Mouse (Mus musculus): ENCODE measurements around the gene Ndufb4. TPM values are rescaled to one million over a fixed set of nuclear protein-coding genes. Genes with fewer than 3 reads are reported as not detected.

Ndufb4 gene
- polyA plus RNA-seq, 1 experiment from 2014 or later: 48.9 TPM

GRCm38 (mm10) chr16:37687301-37687980 lies 33.2 kb upstream of the Ndufb4 start:
- H3K9ac ChIP-seq: no peak overlapping the region
- H3K36me3 ChIP-seq: no peaks in the 10 kb centered on the region
- no peak overlapping the region for H3K4me2 ChIP-seq (replicated peaks)
- no peaks in the 10 kb centered on the region for H3K27me3 ChIP-seq
- WGBS: 37% methylated on average over 14 of the region's 14 CpGs
- H3K4me1 ChIP-seq: peaks cover 62% of the 10 kb centered on the region
- peak overlapping the region; percentile 63; the same call in 1 of the 2 replicates for H3K27ac ChIP-seq (replicated peaks)
- H3K4me3 ChIP-seq (replicated peaks): no peak overlapping the region
- no peak for ATAC-seq (ENCODE audit: insufficient number of reproducible peaks, low FRiP score, low TSS enrichment, low read depth)
- H3K9me3 ChIP-seq (replicated peaks): no peaks in the 10 kb centered on the region

GRCm38 (mm10) chr16:37686834-37687233 lies 32.6 kb upstream of the Ndufb4 start:
- no peak overlapping the region for H3K27ac ChIP-seq (replicated peaks)
- H3K9me3 ChIP-seq (replicated peaks): no peaks in the 10 kb centered on the region
- H3K27me3 ChIP-seq: no peaks in the 10 kb centered on the region
- no peak for ATAC-seq (ENCODE audit: insufficient number of reproducible peaks, low FRiP score, low TSS enrichment, low read depth)
- H3K36me3 ChIP-seq: no peaks in the 10 kb centered on the region
- peaks cover 62% of the 10 kb centered on the region for H3K4me1 ChIP-seq
- H3K9ac ChIP-seq: no peak overlapping the region
- no peak overlapping the region for H3K4me2 ChIP-seq (replicated peaks)
- 66% methylated on average over 12 of the region's 12 CpGs for WGBS
- H3K4me3 ChIP-seq (replicated peaks): no peak overlapping the region

- Histone ChIP-seq H3K9me3 (replicated peaks) (no peaks in the 10 kb centered on the region), H3K4me2 (replicated peaks) (no peak overlapping the region), H3K4me3 (replicated peaks) (no peak overlapping the region), H3K9ac (no peak overlapping the region), H3K27me3 (no peaks in the 10 kb centered on the region), H3K4me1 (peaks cover 60% of the 10 kb centered on the region), H3K36me3 (no peaks in the 10 kb centered on the region), H3K27ac (replicated peaks) (peak overlapping the region; percentile 90)
- 62% methylated on average over 6 of the region's 6 CpGs for WGBS
- no peak for ATAC-seq (ENCODE audit: insufficient number of reproducible peaks, low FRiP score, low TSS enrichment, low read depth)
These were observed 31.8 kb upstream of the Ndufb4 start for GRCm38 (mm10) chr16:37685946-37686600.

GRCm38 (mm10) chr16:37684634-37685441 lies 30.6 kb upstream of the Ndufb4 start:
- no peaks in the 10 kb centered on the region for H3K9me3 ChIP-seq (replicated peaks)

GRCm38 (mm10) chr16:37684259-37684633 lies 30.0 kb upstream of the Ndufb4 start:
- Histone ChIP-seq H3K4me3 (replicated peaks) (peak overlapping the region; percentile 50), H3K9me3 (replicated peaks) (no peaks in the 10 kb centered on the region), H3K27me3 (no peaks in the 10 kb centered on the region), H3K36me3 (no peaks in the 10 kb centered on the region), H3K4me2 (replicated peaks) (peak overlapping the region; percentile 63), H3K27ac (replicated peaks) (peak overlapping the region; percentile 71), H3K9ac (peak overlapping the region; percentile 45; the same call in 1 of the 2 replicates), H3K4me1 (peaks cover 47% of the 10 kb centered on the region)
- WGBS: 8% methylated on average over 8 of the region's 8 CpGs
- no peak for ATAC-seq (ENCODE audit: insufficient number of reproducible peaks, low FRiP score, low TSS enrichment, low read depth)

More at GRCm38 (mm10) chr16:37684634-37685441, 30.6 kb upstream of the Ndufb4 start:
- Histone ChIP-seq H3K4me2 (replicated peaks) (peak overlapping the region; percentile 63), H3K27me3 (no peaks in the 10 kb centered on the region), H3K36me3 (no peaks in the 10 kb centered on the region), H3K4me1 (peaks cover 48% of the 10 kb centered on the region), H3K27ac (replicated peaks) (peak overlapping the region; percentile 90), H3K9ac (peak overlapping the region; percentile 45), H3K4me3 (replicated peaks) (peak overlapping the region; percentile 50)
- under 1% methylated on average over 25 of the region's 25 CpGs for WGBS
- ATAC-seq (ENCODE audit: insufficient number of reproducible peaks, low FRiP score, low TSS enrichment, low read depth): peak; percentile 20

- Histone ChIP-seq H3K27ac (replicated peaks) (peak overlapping the region; percentile 71), H3K9ac (no peak overlapping the region), H3K9me3 (replicated peaks) (no peaks in the 10 kb centered on the region), H3K27me3 (no peaks in the 10 kb centered on the region), H3K4me1 (peaks cover 47% of the 10 kb centered on the region), H3K4me3 (replicated peaks) (peak overlapping the region; percentile 50; the same call in 1 of the 2 replicates), H3K36me3 (no peaks in the 10 kb centered on the region), H3K4me2 (replicated peaks) (peak overlapping the region; percentile 63)
- WGBS: 16% methylated on average over 16 of the region's 16 CpGs
- no peak for ATAC-seq (ENCODE audit: insufficient number of reproducible peaks, low FRiP score, low TSS enrichment, low read depth)
These were observed 29.2 kb upstream of the Ndufb4 start for GRCm38 (mm10) chr16:37683154-37684130.

- Histone ChIP-seq H3K36me3 (no peaks in the 10 kb centered on the region), H3K9ac (no peak overlapping the region), H3K9me3 (replicated peaks) (no peaks in the 10 kb centered on the region), H3K4me1 (peaks cover 42% of the 10 kb centered on the region), H3K4me3 (replicated peaks) (no peak overlapping the region), H3K27ac (replicated peaks) (no peak overlapping the region), H3K4me2 (replicated peaks) (peak overlapping the region; percentile 63), H3K27me3 (no peaks in the 10 kb centered on the region)
- ATAC-seq (ENCODE audit: insufficient number of reproducible peaks, low FRiP score, low TSS enrichment, low read depth): no peak
- WGBS: 45% methylated on average over 7 of the region's 7 CpGs
These were observed 28.2 kb upstream of the Ndufb4 start for GRCm38 (mm10) chr16:37682309-37682975.

- Histone ChIP-seq H3K9ac (no peak overlapping the region), H3K36me3 (no peaks in the 10 kb centered on the region), H3K27ac (replicated peaks) (no peak overlapping the region), H3K27me3 (no peaks in the 10 kb centered on the region), H3K4me2 (replicated peaks) (no peak overlapping the region), H3K4me1 (peaks cover 26% of the 10 kb centered on the region), H3K9me3 (replicated peaks) (no peaks in the 10 kb centered on the region), H3K4me3 (replicated peaks) (no peak overlapping the region)
- WGBS: 76% methylated on average over 8 of the region's 8 CpGs
- ATAC-seq (ENCODE audit: insufficient number of reproducible peaks, low FRiP score, low TSS enrichment, low read depth): no peak
These were observed 26.6 kb upstream of the Ndufb4 start for GRCm38 (mm10) chr16:37680831-37681230.

GRCm38 (mm10) chr16:37680216-37680615 lies 26.0 kb upstream of the Ndufb4 start:
- ATAC-seq (ENCODE audit: insufficient number of reproducible peaks, low FRiP score, low TSS enrichment, low read depth): no peak
- H3K4me3 ChIP-seq (replicated peaks): no peak overlapping the region
- no peaks in the 10 kb centered on the region for H3K27me3 ChIP-seq
- H3K27ac ChIP-seq (replicated peaks): no peak overlapping the region
- 83% methylated on average over 2 of the region's 2 CpGs for WGBS
- no peak overlapping the region for H3K9ac ChIP-seq
- H3K4me2 ChIP-seq (replicated peaks): no peak overlapping the region
- no peaks in the 10 kb centered on the region for H3K9me3 ChIP-seq (replicated peaks)
- H3K4me1 ChIP-seq: peaks cover 21% of the 10 kb centered on the region
- H3K36me3 ChIP-seq: no peaks in the 10 kb centered on the region

GRCm38 (mm10) chr16:37677586-37677985 lies 23.3 kb upstream of the Ndufb4 start:
- no peak for ATAC-seq (ENCODE audit: insufficient number of reproducible peaks, low FRiP score, low TSS enrichment, low read depth)
- Histone ChIP-seq H3K4me2 (replicated peaks) (no peak overlapping the region), H3K9me3 (replicated peaks) (no peaks in the 10 kb centered on the region), H3K4me3 (replicated peaks) (no peak overlapping the region), H3K36me3 (no peaks in the 10 kb centered on the region), H3K27me3 (no peaks in the 10 kb centered on the region), H3K9ac (no peak overlapping the region), H3K27ac (replicated peaks) (no peak overlapping the region), H3K4me1 (no peaks in the 10 kb centered on the region)
- WGBS: 83% methylated on average over 8 of the region's 8 CpGs

Data from embryonic facial prominence, embryonic 15.5 days (tissue).